Mouse (Mus musculus) granulocyte monocyte progenitor cell, adult 5-6 weeks (primary cell): ENCODE results near the gene Cdcp2. TPM values are rescaled to one million over a fixed set of nuclear protein-coding genes. Genes with fewer than 3 reads are reported as not detected.
"Not testable (repeated sequence)": the region's sequence is repeated elsewhere in the genome, so short reads cannot be mapped to it uniquely, and the experiment has no call there.

ENCODE experiments used
- ATAC-seq: replicated peaks from 2 replicates; pipeline ENCODE4 v1.8.0; 2016; ENCODE audit warnings: mild to moderate bottlenecking, moderate TSS enrichment, inconsistent platforms; ENCODE audit not compliant: poor library complexity, severe bottlenecking
- total RNA-seq, 2 experiments: library from RNA; stranded (forward) in 1 of 2; stranded (reverse) in 1 of 2; fragments of 200-712, 200-1000 nt in 1 of 2; fragments of >200 nt in 1 of 2; fragmentation: Nextera tagmentation in 1 of 2; gene quantifications; 2 replicates each; pipeline ENCODE4 v1.2.3; 2014 to 2017

Cdcp2 gene
- total RNA-seq, 2 experiments from 2014 or later = not detected

- no peak for ATAC-seq
These were observed 11.8 kb upstream of the Cdcp2 start for GRCm38 (mm10) chr4:107084858-107085257.

- no peak for ATAC-seq
These were observed 5.0 kb upstream of the Cdcp2 start for GRCm38 (mm10) chr4:107091696-107092095.

GRCm38 (mm10) chr4:107094484-107095187 is 2.1 kb upstream of the Cdcp2 start:
- peak; percentile 34 for ATAC-seq

GRCm38 (mm10) chr4:107096043-107096442 is 648 bp upstream of the Cdcp2 start:
- peak; percentile 73 for ATAC-seq

GRCm38 (mm10) chr4:107097871-107098270 is 1.2 kb downstream of the Cdcp2 start:
- no peak for ATAC-seq

- no peak for ATAC-seq
These were observed 1.7 kb downstream of the Cdcp2 start for GRCm38 (mm10) chr4:107098375-107098774.

- no peak for ATAC-seq
These were observed 2.3 kb downstream of the Cdcp2 start for GRCm38 (mm10) chr4:107098791-107099525.

GRCm38 (mm10) chr4:107102220-107102619 is 5.5 kb downstream of the Cdcp2 start:
- ATAC-seq = no peak

- no peak for ATAC-seq
These were observed 10.1 kb downstream of the Cdcp2 start for GRCm38 (mm10) chr4:107106777-107107176.

- ATAC-seq = no peak
These were observed 11.6 kb downstream of the Cdcp2 start for GRCm38 (mm10) chr4:107108291-107108731.

GRCm38 (mm10) chr4:107109181-107109580 is 12.5 kb downstream of the Cdcp2 start:
- not testable (repeated sequence) for ATAC-seq

- no peak for ATAC-seq
These were observed 17.6 kb downstream of the Cdcp2 start for GRCm38 (mm10) chr4:107114278-107114677.

- no peak for ATAC-seq
These were observed 21.2 kb downstream of the Cdcp2 start for GRCm38 (mm10) chr4:107117741-107118385.

GRCm38 (mm10) chr4:107119056-107119455 is 22.4 kb downstream of the Cdcp2 start:
- ATAC-seq = no peak

GRCm38 (mm10) chr4:107120676-107121075 is 24.0 kb downstream of the Cdcp2 start:
- ATAC-seq = no peak

GRCm38 (mm10) chr4:107121165-107121943 is 24.7 kb downstream of the Cdcp2 start:
- peak; percentile 52 for ATAC-seq

GRCm38 (mm10) chr4:107124376-107124775 is 27.7 kb downstream of the Cdcp2 start:
- ATAC-seq = no peak

GRCm38 (mm10) chr4:107125101-107125500 is 28.4 kb downstream of the Cdcp2 start:
- no peak for ATAC-seq

GRCm38 (mm10) chr4:107126389-107126788 is 29.7 kb downstream of the Cdcp2 start:
- no peak for ATAC-seq

- no peak for ATAC-seq
These were observed 30.3 kb downstream of the Cdcp2 start for GRCm38 (mm10) chr4:107126891-107127524.
